Mouse (Mus musculus): ENCODE results near the gene Abcc3.
"Not testable (repeated sequence)": the region's sequence is repeated elsewhere in the genome, so short reads cannot be mapped to it uniquely, and the experiment has no call there.

The Abcc3 gene

DNA sequence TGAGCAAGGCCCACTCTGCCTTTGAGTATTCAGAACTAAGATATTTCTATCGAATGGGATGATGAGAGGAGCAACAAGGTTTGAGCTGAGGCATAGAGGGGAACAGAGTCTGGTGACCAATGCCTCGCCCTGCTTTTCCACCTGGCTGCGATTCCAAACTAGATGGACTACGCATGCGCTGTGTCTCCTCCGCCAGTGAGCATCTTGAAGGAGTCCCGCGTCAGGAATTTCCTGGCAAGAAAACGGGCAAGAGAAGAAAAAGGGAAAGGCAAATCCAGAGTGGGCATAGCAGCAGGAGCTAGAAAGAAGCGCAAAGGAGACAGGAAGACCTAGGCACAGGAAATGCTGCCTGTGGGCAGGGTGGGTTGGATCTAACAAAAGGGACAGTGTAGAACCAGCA, 11.0 kb upstream of the Abcc3 start:
- ATAC-seq (ENCODE audit: insufficient number of reproducible peaks, low FRiP score, low TSS enrichment) = no peak

DNA sequence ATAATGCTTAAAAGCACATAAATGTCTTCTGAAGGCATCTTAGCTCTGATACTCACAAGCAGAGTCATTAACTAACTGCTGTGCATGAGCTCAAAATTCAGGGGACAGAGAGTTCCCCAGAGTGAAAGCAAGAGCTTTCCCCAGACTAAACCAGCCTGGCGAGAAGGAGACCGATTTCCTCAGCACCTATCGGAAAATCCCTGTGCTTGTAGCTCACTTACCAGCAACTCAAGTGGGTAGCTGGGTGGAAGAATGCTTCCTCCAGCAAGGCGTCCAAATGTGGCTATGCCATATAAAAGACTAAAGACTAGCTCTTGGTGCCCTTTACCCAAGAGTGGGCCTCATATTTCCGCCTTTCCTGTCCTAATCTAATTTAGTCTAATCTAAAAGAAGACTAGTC, 9.9 kb upstream of the Abcc3 start:
- no peak for ATAC-seq (ENCODE audit: insufficient number of reproducible peaks, low FRiP score, low TSS enrichment)

DNA sequence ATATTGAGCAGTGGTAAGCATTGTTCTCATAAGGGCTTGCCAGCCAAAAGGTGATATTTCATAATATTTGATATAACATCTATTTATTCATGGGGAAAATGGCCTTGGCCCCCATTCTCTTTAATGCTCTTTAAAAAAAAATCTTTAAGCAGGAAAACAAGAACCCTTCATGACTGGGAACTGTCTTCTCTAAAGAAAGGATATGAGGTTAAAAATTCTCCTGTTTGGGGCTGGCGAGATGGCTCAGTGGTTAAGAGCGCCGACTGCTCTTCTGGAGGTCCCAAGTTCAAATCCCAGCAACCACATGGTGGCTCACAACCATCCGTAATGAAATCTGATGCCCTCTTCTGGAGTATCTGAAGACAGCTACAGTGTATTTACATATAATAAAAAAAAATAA, 9.2 kb upstream of the Abcc3 start:
- not testable (repeated sequence) for ATAC-seq (ENCODE audit: insufficient number of reproducible peaks, low FRiP score, low TSS enrichment)

DNA sequence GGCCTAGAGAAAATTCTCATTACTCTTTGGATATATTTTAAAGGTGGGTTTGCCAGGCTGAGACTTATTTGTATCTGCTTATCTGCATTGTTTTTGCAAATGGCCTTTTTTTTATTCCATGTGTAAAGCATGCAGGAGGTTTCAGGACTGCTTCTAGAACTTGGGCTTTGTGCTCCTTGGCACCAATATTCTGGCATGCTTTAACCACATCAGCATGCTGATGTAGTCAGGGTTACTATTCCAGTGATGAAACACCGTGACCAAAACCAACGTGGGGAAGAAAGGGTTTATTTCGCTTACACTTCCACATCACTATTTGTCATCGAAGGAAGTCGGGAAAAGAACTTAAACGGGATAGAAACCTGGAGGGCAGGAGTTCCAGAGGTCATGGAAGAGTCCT, 8.2 kb upstream of the Abcc3 start:
- no peak for ATAC-seq (ENCODE audit: insufficient number of reproducible peaks, low FRiP score, low TSS enrichment)

DNA sequence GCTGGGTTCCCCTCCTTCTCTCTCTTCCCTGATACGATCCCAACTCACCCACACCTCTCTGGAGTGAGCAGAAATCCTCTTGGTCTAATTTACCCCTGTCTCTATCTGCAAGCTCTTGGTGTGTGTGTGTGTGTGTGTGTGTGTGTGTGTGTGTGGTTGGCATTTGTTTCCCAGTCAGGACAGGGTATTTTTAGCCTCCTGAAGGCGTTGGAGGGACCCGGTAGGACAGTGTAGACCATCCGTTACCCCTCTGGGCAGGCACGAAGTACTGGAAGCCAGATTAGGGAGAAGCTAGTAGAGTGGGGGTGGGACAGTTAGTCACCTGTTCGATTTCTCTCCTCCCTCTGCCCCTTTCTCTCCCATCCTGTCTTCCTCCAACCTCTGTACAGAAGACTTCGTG, 1.3 kb upstream of the Abcc3 start:
- no peak for ATAC-seq (ENCODE audit: insufficient number of reproducible peaks, low FRiP score, low TSS enrichment)

DNA sequence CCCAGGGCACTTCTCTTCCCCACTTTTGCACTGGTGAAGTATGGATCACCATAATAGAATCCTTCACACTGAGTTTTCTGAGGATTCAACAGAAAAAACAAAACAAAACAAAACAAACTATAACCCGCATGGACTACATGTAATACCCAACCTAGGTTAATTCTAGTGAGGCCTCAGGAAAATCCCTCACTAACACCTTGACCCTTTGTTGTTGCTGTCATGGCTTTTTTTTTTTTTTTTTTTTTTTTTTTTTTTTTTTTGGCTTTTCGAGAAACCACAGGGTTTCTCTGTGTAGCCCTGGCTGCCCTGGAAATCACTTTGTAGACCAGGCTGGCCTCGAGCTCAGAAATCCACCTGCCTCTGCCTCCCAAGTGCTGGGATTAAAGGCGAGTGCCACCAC, 693 bp upstream of the Abcc3 start:
- not testable (repeated sequence) for ATAC-seq (ENCODE audit: insufficient number of reproducible peaks, low FRiP score, low TSS enrichment)

DNA sequence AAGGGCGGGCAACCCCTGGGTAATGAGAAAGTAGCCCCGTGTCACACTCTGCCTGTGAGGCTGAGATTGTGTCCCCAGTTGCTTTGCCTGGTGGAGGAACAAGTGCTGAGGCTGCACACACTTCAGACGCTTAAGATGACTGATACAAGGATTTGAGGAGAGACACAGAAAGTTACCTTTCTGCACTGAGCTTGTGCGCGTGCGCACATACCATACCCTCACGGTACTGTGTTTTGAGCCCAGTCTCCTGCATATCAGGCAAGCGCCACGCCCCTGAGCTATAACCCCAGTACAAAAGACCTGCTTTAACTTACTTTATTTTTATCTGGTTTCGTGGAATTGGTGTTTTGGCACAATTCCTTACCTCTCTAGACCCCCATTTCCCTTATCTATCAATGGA, 1.1 kb downstream of the Abcc3 start:
- ATAC-seq (ENCODE audit: insufficient number of reproducible peaks, low FRiP score, low TSS enrichment) = no peak

DNA sequence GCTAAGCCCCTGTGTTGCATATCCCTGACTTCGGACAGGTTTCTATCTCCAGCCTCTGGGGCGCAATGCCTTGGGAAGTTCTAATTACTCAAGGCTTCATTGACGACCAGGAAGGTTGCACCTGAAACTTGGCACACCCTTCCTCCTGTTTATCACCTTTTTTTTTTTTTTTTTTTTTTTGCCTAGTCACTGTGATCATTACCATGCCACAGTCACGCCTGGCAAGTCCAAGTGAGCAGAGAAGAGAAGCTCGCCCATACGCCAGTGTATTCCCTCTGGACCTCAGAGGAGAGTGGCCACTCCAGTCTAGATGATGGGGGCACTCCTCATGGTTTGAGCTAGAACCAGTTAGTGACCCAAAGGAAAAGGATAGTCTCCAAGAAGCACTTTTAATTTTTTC, 2.0 kb downstream of the Abcc3 start:
- ATAC-seq (ENCODE audit: insufficient number of reproducible peaks, low FRiP score, low TSS enrichment) = no peak

DNA sequence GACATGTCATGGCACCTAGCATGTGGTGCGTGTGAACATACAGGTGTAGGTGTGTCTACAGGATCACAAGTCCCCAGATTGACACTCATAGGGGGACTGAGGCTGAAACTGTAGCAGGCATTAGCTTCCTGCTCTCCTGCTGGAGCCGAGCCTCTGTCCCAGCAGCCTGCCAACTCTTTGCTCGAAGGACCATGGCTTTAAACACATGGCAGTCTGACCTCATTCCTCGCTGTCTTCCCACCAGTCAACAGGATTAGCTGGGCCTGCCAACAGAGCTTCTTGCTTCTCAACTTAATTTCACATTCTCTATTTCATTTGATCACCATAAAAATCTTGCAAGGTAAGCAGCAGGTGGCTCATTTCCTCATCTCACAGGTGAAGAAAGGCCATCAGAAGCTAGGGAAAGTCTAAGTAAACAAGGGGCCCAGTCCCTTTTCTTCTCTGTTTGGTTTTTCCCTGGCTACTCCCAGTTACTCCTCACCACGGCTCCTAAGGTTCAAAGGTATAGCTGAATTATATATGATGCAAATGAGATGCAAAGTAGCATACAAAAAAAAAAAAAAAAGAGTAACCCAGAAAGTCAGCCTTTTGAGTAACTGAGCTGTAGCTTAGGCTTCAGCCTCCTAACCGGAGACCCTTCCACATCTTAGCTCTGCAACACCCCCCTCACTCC, 2.9 kb downstream of the Abcc3 start:
- ATAC-seq (ENCODE audit: insufficient number of reproducible peaks, low FRiP score, low TSS enrichment) = no peak

DNA sequence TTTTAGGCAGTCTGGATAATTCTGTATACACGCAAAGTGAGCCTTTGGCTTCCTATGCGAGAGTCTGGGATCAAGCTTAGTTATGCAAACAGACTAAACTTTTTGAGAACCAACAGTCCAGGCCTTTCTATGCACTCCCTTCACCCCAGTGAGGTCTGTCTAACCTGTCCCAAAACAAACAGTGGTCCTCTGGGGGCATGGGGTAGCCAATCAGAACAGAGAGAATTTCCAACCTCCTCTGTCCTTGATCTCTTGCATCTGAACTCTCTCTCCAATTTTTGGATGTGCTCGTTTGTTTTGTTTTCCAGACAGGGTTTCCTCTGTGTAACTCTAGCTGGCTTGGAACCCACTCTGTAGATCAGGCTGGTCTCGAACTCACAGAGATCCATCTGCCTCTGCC, 3.8 kb downstream of the Abcc3 start:
- ATAC-seq (ENCODE audit: insufficient number of reproducible peaks, low FRiP score, low TSS enrichment) = no peak

DNA sequence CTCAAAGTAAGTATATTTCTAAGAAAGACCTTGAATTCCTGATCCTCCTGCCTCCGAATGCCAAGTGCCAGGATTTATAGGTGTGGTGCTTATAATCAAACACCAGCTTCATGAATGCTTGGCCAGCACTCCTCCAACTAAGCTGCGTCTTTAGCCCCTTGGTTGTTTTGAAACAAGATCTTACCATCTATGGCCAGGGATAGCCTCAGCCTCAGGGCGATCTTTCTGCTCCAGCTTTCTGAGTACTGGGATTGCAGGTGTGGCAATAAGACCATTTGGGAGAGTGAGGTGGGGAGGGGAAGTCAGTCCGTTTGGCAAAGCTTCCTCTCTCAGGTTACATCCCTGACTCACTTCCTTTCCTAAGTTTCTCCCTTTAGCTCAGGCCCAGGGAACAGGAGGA, 5.0 kb downstream of the Abcc3 start:
- no peak for ATAC-seq (ENCODE audit: insufficient number of reproducible peaks, low FRiP score, low TSS enrichment)

DNA sequence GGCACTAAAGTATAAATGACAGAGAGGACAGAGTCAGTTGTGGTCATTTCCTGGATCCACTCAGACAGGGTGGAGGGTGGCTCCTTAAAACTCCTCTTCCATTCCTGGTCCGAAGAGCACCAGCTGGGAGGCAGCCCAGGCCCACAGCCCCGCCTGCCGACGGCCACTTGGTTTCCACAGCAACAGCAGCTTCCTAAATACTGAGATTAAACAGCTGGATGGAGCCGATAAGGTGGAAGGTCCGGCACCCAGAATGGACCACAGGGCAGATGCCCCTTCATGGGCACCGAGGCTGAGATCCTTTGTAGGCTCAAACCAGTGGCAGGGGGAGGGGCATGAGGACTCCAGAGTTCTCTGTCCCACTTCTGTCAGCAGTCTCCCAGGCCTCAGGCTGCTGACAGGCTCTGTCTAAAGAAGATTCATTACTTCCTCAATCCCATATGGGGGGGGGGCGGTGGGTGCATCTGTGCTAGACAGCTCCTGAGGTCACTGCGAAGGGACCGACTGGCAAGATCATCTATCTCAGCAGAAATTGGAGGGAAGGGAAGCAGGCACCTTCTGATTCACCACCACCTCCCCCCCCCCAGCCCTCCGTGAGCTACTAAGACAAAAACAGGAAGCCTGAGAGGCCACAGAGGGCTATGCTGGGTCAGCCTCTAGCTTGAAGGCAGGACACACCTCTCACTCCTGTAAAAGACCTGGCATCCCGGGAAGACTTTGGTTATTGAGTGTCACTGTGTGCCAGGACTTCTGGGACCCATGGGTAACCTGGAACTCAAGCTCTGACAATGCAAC, 6.6 kb downstream of the Abcc3 start:
- no peak for ATAC-seq (ENCODE audit: insufficient number of reproducible peaks, low FRiP score, low TSS enrichment)

DNA sequence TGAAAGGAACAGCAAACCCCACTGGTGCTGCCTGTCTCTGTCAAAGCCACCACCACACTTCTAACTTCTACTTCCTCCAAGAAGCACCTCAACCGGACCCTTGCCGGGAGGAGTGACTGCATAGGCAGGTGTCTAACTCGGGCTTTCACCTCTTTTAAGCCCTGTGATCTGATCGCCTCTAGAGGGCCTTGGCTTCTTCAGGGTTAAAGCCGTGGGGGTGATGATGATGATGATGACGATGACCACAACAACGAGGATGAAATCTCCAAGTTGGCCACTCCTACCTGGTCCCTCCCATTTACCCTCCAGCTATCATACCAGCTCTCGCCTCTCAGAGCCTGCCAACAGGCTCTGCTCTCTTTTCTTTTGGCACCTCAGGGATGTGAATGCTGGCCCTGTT, 13.1 kb downstream of the Abcc3 start:
- ATAC-seq (ENCODE audit: insufficient number of reproducible peaks, low FRiP score, low TSS enrichment) = no peak

DNA sequence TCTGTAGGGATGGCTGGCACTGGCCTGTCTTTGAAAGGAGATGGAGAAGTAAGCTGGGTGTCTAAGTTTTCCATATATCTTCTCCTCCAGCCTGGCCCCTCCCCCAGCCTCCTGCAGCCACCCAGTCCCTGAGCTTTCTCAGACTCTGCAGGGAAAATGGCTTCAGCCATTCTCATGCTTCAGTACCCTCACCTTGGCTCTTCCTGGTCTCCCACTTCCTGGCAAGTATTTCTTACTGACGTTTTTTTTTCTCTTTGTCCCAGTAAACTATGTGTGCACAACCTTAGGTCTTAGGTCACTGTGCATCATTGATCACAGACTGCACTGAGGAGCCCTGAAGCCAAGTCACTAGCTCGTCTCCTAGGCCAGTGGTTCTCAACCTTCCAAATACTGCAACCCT, 13.7 kb downstream of the Abcc3 start:
- ATAC-seq (ENCODE audit: insufficient number of reproducible peaks, low FRiP score, low TSS enrichment) = no peak

DNA sequence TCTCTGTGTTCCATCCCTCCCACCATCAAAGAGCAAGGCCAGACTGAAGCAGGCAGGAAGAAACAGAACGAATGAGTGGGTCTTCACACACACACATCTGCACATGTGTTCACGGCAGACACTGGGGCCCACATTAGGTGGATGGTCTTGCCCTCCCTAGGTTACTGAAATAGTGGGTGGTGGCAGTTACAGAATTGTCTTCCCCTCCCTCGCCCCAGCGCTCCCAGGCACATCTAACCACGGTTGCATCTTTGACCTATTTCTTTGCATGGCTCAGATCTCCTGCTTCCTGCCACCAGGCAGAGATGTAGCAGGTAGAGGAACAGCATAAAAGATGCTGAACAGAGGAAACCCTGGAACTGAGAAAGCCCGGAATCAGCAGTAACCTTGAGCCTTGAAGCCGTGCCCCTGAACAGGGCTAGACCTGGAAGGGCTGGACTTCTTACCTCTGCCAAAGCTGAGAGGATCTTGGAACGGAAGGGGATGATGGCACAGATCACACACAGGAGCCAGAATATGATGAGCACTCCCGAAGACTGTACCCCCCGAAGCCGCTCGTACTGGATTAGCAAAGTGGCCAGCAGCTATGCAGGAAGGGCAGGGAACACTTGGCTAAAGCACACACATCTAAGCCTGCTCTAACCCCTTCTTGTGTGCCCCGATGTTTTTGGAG, 18.4 kb downstream of the Abcc3 start:
- no peak for ATAC-seq (ENCODE audit: insufficient number of reproducible peaks, low FRiP score, low TSS enrichment)

DNA sequence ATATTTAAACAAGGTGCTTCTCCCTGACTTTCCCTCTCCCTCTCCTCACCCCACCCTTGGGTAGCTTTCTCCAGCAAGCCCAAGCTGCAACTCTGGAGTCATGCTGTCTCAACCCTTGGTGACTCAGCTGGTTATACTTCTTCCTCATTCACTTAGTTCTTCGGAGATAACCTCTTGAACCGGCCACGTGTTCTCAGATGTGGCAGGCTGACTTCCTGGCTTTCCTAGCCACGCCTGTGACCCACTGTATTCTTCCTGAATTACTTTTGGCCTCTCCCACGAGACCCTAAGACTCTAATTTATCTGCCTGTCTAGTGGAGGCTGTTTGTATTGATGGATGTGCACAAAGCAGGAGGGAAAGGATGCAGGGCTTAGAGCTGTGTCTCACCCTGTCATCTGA, 22.0 kb downstream of the Abcc3 start:
- ATAC-seq (ENCODE audit: insufficient number of reproducible peaks, low FRiP score, low TSS enrichment) = no peak

DNA sequence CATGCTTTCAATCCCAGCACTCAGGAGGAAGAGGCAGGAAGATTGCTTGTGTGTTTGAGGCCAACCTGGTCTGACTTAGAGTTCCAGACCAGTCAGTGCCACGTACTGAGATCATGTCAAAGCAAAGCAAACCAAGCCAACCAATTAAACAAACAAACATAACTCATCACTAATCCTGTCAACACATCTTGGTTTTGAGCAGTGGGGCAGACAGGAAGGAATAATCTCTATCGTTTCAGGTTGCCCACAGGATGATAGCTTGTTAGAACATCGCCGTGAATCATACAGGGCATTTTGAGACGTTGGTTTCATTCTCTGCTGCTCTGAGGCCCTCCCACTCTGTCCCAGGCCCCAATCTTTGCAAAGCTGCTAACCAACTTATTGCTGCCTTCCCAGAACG, 22.8 kb downstream of the Abcc3 start:
- no peak for ATAC-seq (ENCODE audit: insufficient number of reproducible peaks, low FRiP score, low TSS enrichment)

DNA sequence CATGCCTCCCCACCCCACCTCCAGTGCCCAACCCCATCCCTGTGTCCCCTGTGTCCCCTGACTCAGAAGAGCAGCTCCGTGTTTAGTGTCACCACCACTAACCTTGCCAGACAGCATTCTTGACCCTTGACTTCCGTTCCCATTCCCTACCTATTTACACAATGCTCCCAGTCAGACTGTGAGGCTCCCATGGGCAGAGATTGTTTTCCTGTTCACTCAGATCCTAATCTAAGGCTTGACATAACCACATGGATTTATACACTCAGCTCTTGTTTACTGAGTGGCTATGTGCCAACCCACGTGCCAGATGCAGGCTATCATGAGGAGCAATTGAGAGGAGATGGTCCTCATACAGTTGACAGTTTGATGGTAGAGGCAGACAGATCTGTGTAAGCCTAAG, 27.5 kb downstream of the Abcc3 start:
- no peak for ATAC-seq (ENCODE audit: insufficient number of reproducible peaks, low FRiP score, low TSS enrichment)

DNA sequence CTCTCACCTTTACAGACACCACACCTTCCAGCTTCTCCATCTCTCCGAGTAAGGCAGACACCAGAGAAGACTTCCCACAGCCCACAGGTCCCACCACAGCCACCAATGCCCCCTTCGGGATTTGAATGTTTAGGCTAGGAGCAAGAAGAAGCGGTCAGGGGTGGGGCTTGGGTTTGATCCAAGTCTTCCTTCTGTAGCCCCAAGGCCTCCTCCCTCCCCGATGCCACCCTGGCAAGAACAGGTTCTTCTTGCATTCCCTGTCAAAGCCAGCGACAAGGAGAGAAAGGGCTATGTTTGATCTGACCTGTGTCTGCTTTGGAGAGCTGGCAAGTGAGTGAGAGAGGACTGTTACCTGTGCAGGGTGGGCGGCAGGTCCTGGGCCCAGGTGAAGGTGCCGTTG, 29.1 kb downstream of the Abcc3 start:
- no peak for ATAC-seq (ENCODE audit: insufficient number of reproducible peaks, low FRiP score, low TSS enrichment)

DNA sequence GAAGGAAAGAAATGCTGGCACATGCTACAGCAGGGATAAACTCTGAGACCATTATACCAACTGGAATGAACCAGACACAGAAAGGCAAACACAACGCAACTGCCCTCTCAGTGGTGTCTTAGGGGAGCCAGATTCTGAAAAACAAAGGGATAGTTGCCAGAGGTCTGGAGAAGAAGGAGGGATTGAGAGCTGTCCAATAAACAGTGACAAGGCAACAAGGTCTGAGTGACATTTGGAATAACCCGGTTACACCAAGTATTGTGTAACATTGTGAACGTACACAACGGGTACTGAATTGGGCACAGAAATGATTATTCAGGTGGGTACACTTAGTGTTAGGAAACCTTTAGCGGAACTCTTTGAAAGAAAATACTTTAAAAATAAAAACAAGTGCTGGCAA, 30.7 kb downstream of the Abcc3 start:
- ATAC-seq (ENCODE audit: insufficient number of reproducible peaks, low FRiP score, low TSS enrichment) = no peak

DNA sequence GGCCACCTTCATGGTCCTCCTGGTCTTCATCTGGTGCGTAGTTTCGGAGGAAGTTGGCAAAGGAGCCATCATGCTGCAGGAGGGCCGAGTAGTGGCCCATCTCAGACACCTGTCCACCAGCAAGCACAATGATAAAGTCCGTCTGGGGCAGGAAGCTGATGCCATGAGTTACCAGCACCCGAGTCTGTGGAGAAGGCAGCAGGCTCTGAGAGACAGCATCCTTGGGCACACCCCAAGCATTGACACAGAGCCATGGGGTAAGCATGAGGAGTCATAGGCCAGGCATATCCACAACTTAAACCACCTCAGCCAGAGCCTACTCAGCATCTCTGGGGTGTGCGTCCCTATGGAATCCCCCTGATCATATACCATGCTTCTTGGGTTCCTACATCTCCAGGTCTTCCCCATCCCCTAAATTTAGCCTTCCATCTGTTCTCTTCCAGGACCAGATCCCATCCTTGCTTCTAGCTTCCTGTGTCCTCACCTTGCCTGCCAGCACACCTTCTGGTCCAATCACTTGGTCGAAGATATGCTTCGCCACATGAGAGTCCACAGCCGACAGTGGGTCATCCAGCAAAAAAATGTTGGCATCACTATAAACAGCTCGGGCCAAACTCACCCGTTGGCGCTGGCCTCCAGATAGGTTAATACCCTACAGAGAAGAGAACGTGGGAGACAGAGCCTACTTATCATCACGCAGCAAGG, 31.5 kb downstream of the Abcc3 start:
- ATAC-seq (ENCODE audit: insufficient number of reproducible peaks, low FRiP score, low TSS enrichment) = peak; percentile 67; the same call in 1 of the 2 replicates

Data from cerebellum, adult (tissue).